Mouse (Mus musculus) intestine, embryonic 15.5 days (tissue): ENCODE results near the gene Sox5. TPM values are rescaled to one million over a fixed set of nuclear protein-coding genes. Genes with fewer than 3 reads are reported as not detected.

Source experiments
- ATAC-seq: fragments of 200-750 bp; cut with Nextera tagmentation; 2 replicates; pipeline ENCODE4 v1.8.0; 2017; ENCODE audit warnings: moderate TSS enrichment, moderate library complexity
- H3K27ac ChIP-seq: fragments of 300-500 bp; sonication (generic); 2 replicates; pipeline ENCODE4 v1.5.1; 2015; ENCODE audit warnings: mild to moderate bottlenecking, inconsistent platforms
- H3K27me3 ChIP-seq: fragments of 300-500 bp; sonication (generic); replicated peaks from 2 replicates; pipeline ENCODE4 v1.6.1; 2015; ENCODE audit warnings: inconsistent platforms
- H3K36me3 ChIP-seq: fragments of 300-500 bp; sonication (generic); 2 replicates; pipeline ENCODE4 v1.6.1; 2015; ENCODE audit warnings: inconsistent platforms
- H3K4me1 ChIP-seq: fragments of 300-500 bp; sonication (generic); replicated peaks from 2 replicates; pipeline ENCODE4 v1.6.1; 2015; ENCODE audit warnings: inconsistent platforms
- H3K4me2 ChIP-seq: fragments of 300-500 bp; sonication (generic); replicated peaks from 2 replicates; pipeline ENCODE4 v1.6.1; 2015; ENCODE audit warnings: mild to moderate bottlenecking, inconsistent platforms
- H3K4me3 ChIP-seq: fragments of 300-500 bp; sonication (generic); replicated peaks from 2 replicates; pipeline ENCODE4 v1.5.1; 2015; ENCODE audit warnings: inconsistent platforms
- H3K9ac ChIP-seq: fragments of 300-500 bp; sonication (generic); 2 replicates; pipeline ENCODE4 v1.6.1; 2015; ENCODE audit warnings: inconsistent platforms
- H3K9me3 ChIP-seq: fragments of 300-500 bp; sonication (generic); 2 replicates; pipeline ENCODE4 v1.6.1; 2016; ENCODE audit warnings: inconsistent platforms
- WGBS: fragments of 180-500 bp; shearing (Covaris S2); methylation state at CpG from one replicate; pipeline ENCODE4 v1.1.7; 2015; 5-methylcytosine and 5-hydroxymethylcytosine counted together
- polyA plus RNA-seq: library from polyadenylated mRNA; unstranded; fragments of >200 nt; fragmentation: Nextera tagmentation; extraction: Ambion mirVana; gene quantifications from 2 replicates; pipeline ENCODE4 v1.2.1, GENCODE M21; 2015

Gene Sox5
- polyA plus RNA-seq, 1 experiment from 2014 or later: 12.9 TPM

DNA sequence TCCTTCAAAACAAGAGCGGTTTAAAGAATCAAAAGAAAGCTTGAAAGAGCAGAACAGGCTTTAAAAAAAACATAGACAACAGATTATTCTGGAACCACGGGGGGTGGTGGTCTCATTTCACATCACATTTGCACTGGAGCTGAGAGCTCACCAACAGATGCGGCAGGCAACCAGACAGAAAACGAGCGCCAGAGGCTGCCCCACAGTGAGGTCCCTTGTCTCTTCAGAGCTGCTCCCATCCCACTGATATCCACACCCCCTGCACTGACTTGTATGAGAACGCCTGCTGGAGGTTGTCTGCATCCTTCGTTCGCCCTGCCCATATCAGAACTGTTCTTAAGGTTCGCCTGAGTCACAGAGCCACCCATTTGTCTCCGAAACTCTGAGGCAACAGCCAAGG lies 630.7 kb downstream of the Sox5 start:
- WGBS: 76% methylated on average over 10 of the region's 10 CpGs

DNA sequence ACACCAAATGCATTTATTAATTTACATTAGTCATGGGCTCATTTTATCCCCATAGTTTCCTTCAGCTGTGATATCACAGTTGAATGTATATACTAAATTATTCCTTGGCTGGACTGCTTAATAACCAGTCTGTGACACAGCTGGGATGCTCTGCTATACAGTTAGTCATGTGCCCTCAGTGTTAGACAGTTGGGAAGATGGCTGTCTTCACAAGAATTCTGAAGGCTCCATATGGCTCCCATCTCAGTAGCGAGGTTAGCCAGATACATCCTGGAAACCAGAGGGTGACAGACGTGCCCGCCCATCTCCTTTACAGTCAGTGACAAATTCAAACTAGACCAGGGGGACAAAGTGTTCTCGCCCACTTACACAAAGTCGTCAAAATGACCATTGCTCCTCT lies 644.4 kb downstream of the Sox5 start:
- ATAC-seq: peak; percentile 62
- Histone ChIP-seq H3K9me3 (no peaks in the 10 kb centered on the region), H3K4me2 (no peak overlapping the region), H3K4me3 (no peak overlapping the region), H3K27me3 (no peaks in the 10 kb centered on the region), H3K4me1 (no peaks in the 10 kb centered on the region), H3K27ac (no peak overlapping the region), H3K9ac (no peak overlapping the region), H3K36me3 (no peaks in the 10 kb centered on the region)
- WGBS: 82% methylated on average over 5 of the region's 5 CpGs

More for the DNA sequence above, 630.7 kb downstream of the Sox5 start:
- no peak overlapping the region for H3K4me3 ChIP-seq
- H3K4me2 ChIP-seq: no peak overlapping the region
- H3K9me3 ChIP-seq: no peaks in the 10 kb centered on the region
- ATAC-seq: no peak
- no peak overlapping the region for H3K9ac ChIP-seq
- no peak overlapping the region for H3K27ac ChIP-seq
- H3K4me1 ChIP-seq: no peaks in the 10 kb centered on the region
- no peaks in the 10 kb centered on the region for H3K36me3 ChIP-seq
- H3K27me3 ChIP-seq: no peaks in the 10 kb centered on the region

DNA sequence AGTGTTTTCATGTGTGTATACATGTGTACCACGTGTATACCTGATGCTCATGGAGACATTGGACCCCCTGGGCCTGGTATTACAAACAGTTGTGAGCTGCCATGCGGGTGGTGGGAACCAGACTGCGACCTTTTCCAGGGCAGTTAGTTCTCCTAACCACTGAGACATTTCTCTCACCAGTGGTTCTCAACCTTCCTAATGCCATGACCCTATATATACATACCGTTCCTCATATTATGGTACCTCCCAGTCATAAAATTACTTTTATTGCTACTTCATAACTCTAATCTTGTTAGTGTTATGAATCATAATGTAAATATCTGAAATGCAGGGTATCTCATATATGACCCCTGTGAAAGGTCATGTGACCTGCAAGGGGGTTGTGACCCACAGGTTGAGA lies 644.9 kb downstream of the Sox5 start:
- Histone ChIP-seq H3K36me3 (no peaks in the 10 kb centered on the region), H3K4me2 (no peak overlapping the region), H3K9ac (no peak overlapping the region), H3K27me3 (no peaks in the 10 kb centered on the region), H3K4me1 (no peaks in the 10 kb centered on the region), H3K9me3 (no peaks in the 10 kb centered on the region), H3K27ac (no peak overlapping the region), H3K4me3 (no peak overlapping the region)
- WGBS: 87% methylated on average over 4 of the region's 4 CpGs
- ATAC-seq: peak; percentile 77

DNA sequence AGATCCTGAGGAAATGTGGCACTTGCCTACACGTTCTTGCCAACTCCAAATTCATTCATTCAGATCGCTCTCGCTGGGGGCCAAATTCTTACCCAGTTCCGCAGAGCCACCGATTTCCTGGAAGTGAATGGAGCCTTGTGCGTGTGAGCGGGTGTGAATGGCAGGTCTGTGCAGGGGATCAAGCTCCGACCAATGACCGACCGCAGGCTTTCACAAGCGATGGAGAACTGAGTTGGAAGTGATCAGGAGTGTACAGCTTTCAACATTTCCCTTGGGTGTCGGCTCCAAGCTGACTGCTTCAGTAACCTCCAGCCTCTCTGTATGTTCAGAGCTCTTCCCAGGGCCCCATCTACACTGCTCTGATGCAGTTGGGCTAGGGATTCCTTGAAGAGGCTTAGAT lies 651.9 kb downstream of the Sox5 start:
- Histone ChIP-seq H3K36me3 (no peaks in the 10 kb centered on the region), H3K4me1 (no peaks in the 10 kb centered on the region), H3K9ac (no peak overlapping the region), H3K9me3 (no peaks in the 10 kb centered on the region), H3K27ac (no peak overlapping the region), H3K27me3 (no peaks in the 10 kb centered on the region), H3K4me2 (no peak overlapping the region), H3K4me3 (no peak overlapping the region)
- no peak for ATAC-seq
- WGBS: 84% methylated on average over 12 of the region's 12 CpGs

DNA sequence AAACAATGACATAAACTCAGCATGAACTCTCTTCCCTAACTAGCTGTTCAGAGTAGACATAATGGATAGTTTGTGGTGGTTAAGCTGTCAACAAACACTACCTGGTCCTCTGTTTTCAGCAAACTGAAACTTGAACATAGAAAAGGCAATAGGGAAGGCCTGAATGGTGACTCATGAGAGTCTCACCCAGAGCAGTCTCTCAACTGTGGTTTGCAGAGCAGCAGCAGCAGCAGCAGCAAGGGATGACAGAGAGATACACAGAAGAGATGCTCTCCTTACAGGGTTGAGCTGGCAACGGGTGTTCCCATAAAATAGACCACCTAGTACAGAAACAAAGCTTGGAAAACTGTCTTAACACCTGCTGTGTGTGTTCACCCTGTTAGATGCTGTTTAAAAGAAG lies 661.8 kb downstream of the Sox5 start:
- H3K36me3 ChIP-seq: no peaks in the 10 kb centered on the region
- no peaks in the 10 kb centered on the region for H3K9me3 ChIP-seq
- WGBS: 74% methylated on average over 1 of the region's 1 CpGs
- H3K4me3 ChIP-seq: no peak overlapping the region
- H3K27ac ChIP-seq: no peak overlapping the region
- H3K4me1 ChIP-seq: no peaks in the 10 kb centered on the region
- no peak overlapping the region for H3K4me2 ChIP-seq
- H3K27me3 ChIP-seq: no peaks in the 10 kb centered on the region
- no peak overlapping the region for H3K9ac ChIP-seq
- no peak for ATAC-seq

DNA sequence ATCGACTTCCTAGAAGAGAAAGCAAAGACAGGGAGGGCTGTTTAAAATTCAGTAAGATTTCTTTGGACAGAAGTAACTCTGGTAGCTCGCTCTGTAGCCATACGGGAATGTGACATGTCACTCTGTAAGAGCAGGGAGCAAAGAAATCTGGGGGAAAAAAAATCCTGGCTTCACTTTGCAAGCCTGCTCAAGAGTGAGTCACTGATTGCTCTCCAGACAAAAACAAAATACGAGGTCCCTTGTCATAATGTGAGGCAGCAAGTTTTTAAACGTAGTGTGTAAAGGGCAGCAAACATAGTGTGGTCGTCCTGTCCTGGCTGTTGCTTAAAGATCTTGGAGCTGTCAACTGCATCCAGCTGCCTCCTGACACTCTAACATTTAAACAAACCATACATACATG lies 665.1 kb downstream of the Sox5 start:
- Histone ChIP-seq H3K27ac (no peak overlapping the region), H3K36me3 (no peaks in the 10 kb centered on the region), H3K27me3 (no peaks in the 10 kb centered on the region), H3K4me1 (no peaks in the 10 kb centered on the region), H3K4me3 (no peak overlapping the region), H3K9ac (no peak overlapping the region), H3K9me3 (no peaks in the 10 kb centered on the region), H3K4me2 (no peak overlapping the region)
- 58% methylated on average over 6 of the region's 6 CpGs for WGBS
- no peak for ATAC-seq

DNA sequence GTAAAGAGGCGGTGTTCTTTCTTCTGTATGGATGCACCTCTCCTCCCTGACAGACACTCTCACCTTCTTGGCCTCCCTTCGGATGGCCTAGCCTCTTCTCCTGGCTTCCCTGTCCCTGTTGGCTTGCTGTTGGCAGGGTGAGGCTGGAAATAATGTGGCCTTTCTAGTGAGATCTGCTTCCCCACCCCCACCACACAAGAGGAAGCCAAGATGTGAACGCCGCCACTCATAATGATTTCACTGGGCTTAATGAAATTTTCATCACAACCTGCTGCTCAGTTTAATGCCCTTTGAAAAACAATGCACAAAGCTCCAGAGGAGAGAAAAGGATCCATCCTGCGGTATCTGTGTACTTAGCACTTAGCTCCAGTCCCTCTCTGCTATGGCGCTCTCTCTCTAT lies 670.2 kb downstream of the Sox5 start:
- Histone ChIP-seq H3K9me3 (no peaks in the 10 kb centered on the region), H3K4me2 (no peak overlapping the region), H3K27ac (no peak overlapping the region), H3K4me1 (no peaks in the 10 kb centered on the region), H3K36me3 (no peaks in the 10 kb centered on the region), H3K27me3 (no peaks in the 10 kb centered on the region), H3K4me3 (no peak overlapping the region), H3K9ac (no peak overlapping the region)
- 90% methylated on average over 6 of the region's 6 CpGs for WGBS
- ATAC-seq: no peak

DNA sequence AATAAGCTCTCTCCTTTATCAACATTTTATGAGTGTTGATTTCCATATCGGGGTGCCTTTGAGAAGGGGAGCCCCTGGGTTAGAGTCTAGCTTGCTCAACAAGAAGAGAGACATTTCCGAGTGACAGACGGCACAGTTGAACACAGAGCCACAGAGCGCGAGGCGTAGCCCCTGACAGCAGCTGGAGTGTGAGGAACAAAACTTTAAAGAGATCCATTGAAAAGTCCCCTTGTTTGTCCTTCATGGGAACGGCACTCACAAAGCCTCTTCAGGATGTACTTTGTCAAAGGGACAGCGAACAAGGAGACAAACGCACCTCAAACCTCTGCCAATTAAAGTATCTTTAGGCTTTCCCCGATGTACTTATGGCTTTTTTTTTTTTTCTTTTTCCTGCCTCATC lies 674.9 kb downstream of the Sox5 start:
- no peak for ATAC-seq
- 78% methylated on average over 10 of the region's 10 CpGs for WGBS

DNA sequence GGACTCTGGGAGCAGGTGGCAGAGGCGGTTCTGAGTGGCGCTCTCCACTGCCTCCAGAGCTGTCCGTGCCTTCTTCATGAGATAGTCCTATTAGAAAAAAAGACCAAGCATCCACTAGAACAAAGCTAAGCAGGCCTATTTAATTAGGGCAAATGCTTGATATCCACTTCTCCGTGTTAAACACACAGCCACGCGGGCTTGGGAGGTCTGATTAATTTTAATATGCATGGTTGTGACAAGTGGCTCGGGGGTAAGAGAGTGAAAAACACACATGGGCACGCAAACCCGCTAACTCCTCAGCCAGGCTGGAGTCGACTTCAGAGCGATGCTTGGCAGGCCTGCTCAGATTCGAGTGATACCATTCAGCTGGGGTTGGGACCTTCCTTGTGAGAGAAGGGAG lies 676.1 kb downstream of the Sox5 start:
- Histone ChIP-seq H3K4me1 (no peaks in the 10 kb centered on the region), H3K9ac (no peak overlapping the region), H3K4me2 (no peak overlapping the region), H3K27me3 (no peaks in the 10 kb centered on the region), H3K4me3 (no peak overlapping the region), H3K9me3 (no peaks in the 10 kb centered on the region), H3K36me3 (no peaks in the 10 kb centered on the region), H3K27ac (no peak overlapping the region)
- WGBS: 91% methylated on average over 12 of the region's 12 CpGs
- no peak for ATAC-seq

More for the DNA sequence above, 674.9 kb downstream of the Sox5 start:
- no peaks in the 10 kb centered on the region for H3K4me1 ChIP-seq
- no peak overlapping the region for H3K4me3 ChIP-seq
- no peak overlapping the region for H3K27ac ChIP-seq
- no peaks in the 10 kb centered on the region for H3K27me3 ChIP-seq
- H3K4me2 ChIP-seq: no peak overlapping the region
- no peaks in the 10 kb centered on the region for H3K9me3 ChIP-seq
- H3K9ac ChIP-seq: no peak overlapping the region
- H3K36me3 ChIP-seq: no peaks in the 10 kb centered on the region

DNA sequence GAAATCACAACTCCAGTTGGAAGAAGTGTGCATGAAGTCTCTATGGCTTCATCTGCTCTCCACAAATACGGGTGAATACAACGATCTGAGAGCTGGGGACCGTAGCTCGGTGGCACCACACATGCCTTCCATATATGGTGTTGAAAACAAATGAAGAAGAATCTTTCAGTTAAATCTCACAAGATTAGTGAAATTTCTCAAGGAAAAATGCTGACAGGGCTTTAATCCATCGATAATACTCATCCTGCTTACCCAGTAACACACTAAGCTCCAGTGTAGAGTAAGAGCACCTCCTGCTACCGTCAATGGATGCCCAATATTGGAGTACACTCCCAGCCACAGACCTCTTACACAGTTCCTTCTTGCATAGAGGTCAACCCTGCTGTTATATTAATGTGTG lies 678.2 kb downstream of the Sox5 start:
- H3K27ac ChIP-seq: no peak overlapping the region
- H3K36me3 ChIP-seq: no peaks in the 10 kb centered on the region
- 87% methylated on average over 6 of the region's 6 CpGs for WGBS
- H3K9ac ChIP-seq: no peak overlapping the region
- no peak overlapping the region for H3K4me2 ChIP-seq
- H3K4me3 ChIP-seq: no peak overlapping the region
- H3K27me3 ChIP-seq: no peaks in the 10 kb centered on the region
- no peak for ATAC-seq
- H3K4me1 ChIP-seq: no peaks in the 10 kb centered on the region
- H3K9me3 ChIP-seq: no peaks in the 10 kb centered on the region

DNA sequence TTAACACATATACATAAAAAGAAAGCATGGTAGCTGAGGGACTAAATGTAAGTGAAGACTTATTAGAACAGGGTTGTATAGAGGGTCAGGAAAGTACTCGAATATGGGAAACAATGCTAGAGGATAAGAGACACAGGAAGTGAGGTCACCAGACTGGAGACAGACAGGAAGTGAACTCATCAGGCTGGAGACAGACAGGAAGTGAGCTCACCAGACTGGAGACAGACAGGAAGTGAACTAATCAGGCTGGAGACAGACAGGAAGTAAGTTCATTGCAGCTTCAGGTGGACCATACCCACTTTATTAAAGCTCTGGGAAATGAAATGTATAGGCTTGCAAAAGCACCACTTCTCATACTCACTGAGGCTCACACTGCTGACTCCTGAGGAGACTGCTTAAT lies 680.9 kb downstream of the Sox5 start:
- H3K9me3 ChIP-seq: no peaks in the 10 kb centered on the region
- 82% methylated on average over 1 of the region's 1 CpGs for WGBS
- no peak overlapping the region for H3K4me3 ChIP-seq
- H3K4me2 ChIP-seq: no peak overlapping the region
- no peaks in the 10 kb centered on the region for H3K27me3 ChIP-seq
- H3K9ac ChIP-seq: no peak overlapping the region
- no peak overlapping the region for H3K27ac ChIP-seq
- no peaks in the 10 kb centered on the region for H3K36me3 ChIP-seq
- H3K4me1 ChIP-seq: no peaks in the 10 kb centered on the region
- ATAC-seq: no peak

DNA sequence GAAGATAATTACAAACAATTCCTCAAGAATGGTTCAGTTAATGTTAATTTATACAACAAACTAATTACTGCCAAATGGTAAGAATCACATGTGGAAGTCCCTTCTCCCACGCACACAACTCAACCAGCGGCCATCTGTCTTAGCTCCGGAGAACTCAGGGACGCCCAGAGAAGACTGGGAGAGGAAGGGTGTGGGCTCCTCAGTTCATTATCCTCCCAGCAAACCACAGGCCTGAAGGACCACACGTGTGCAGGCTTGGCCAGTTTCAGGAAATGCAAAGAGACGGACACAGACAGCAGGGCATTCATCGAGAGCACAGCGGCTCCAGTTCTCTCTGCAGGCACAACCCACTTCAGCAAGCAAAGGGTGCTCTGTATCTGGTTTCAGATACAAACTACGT lies 683.7 kb downstream of the Sox5 start:
- Histone ChIP-seq H3K4me1 (no peaks in the 10 kb centered on the region), H3K4me3 (no peak overlapping the region), H3K36me3 (no peaks in the 10 kb centered on the region), H3K27ac (no peak overlapping the region), H3K9ac (no peak overlapping the region), H3K9me3 (no peaks in the 10 kb centered on the region), H3K4me2 (no peak overlapping the region), H3K27me3 (no peaks in the 10 kb centered on the region)
- ATAC-seq: no peak
- 38% methylated on average over 9 of the region's 9 CpGs for WGBS

DNA sequence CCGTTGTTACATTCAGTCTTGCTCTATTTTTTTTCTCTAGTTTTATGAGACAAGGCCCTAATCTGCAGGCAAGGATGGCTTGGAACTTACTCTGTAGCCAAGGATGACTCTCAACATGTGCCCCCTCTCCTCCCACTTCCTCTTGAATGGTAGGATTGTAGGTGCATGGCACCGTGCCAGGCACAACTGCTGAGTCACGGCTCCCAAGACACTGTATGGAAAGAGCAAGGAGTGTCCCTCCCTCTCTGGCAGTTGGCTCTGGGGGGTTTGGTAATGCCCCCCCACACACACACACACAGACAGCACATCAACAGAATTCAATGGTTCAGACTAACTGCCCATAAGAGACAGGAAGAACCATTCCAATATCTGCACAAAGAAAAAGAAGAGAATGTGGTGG lies 693.5 kb downstream of the Sox5 start:
- Histone ChIP-seq H3K9ac (no peak overlapping the region), H3K4me1 (no peaks in the 10 kb centered on the region), H3K9me3 (no peaks in the 10 kb centered on the region), H3K4me3 (no peak overlapping the region), H3K27ac (no peak overlapping the region), H3K27me3 (no peaks in the 10 kb centered on the region), H3K36me3 (no peaks in the 10 kb centered on the region), H3K4me2 (no peak overlapping the region)
- 72% methylated on average over 3 of the region's 3 CpGs for WGBS
- ATAC-seq: no peak
